Mouse (Mus musculus) layer of hippocampus, postnatal 36 days (tissue): ENCODE measurements around the gene Syk. TPM values are rescaled to one million over a fixed set of nuclear protein-coding genes. Genes with fewer than 3 reads are reported as not detected.
A peak's percentile ranks its signal among the peaks of the same experiment; 100 is the strongest.

Experiments used
- DNase-seq, 2 experiments: peaks; one replicate each; pipeline ENCODE4 v3.0.0; 2022
- total RNA-seq, 2 experiments: library from RNA; stranded (reverse); gene quantifications; 2 replicates each; pipeline ENCODE4 v1.2.3; 2021

Gene Syk
- total RNA-seq, result 1 to 10 TPM; 2.9 to 3.8 TPM

GRCm38 (mm10) chr13:52582878-52583661 is at the start of gene Syk:
Gene Syk (plus strand): TSS chr13:52583173.
- DNase-seq, result peak; percentile 23 to 30

- no peak for DNase-seq
Observed at GRCm38 (mm10) chr13:52533644-52534043, 49.3 kb upstream of the Syk start.

- DNase-seq, result no peak
Observed at GRCm38 (mm10) chr13:52535542-52535941, 47.4 kb upstream of the Syk start.

- no peak for DNase-seq
Observed at GRCm38 (mm10) chr13:52537754-52538587, 45.0 kb upstream of the Syk start.

GRCm38 (mm10) chr13:52538588-52539116 is 44.3 kb upstream of the Syk start:
- DNase-seq, result no peak

- DNase-seq, result no peak
Observed at GRCm38 (mm10) chr13:52539461-52539860, 43.5 kb upstream of the Syk start.

GRCm38 (mm10) chr13:52541385-52542035 is 41.5 kb upstream of the Syk start:
- no peak for DNase-seq

- no peak for DNase-seq
Observed at GRCm38 (mm10) chr13:52542036-52542526, 40.9 kb upstream of the Syk start.

- DNase-seq, result no peak
Observed at GRCm38 (mm10) chr13:52542636-52543035, 40.3 kb upstream of the Syk start.

GRCm38 (mm10) chr13:52546288-52546687 is 36.7 kb upstream of the Syk start:
- no peak for DNase-seq

GRCm38 (mm10) chr13:52550690-52551193 is 32.2 kb upstream of the Syk start:
- no peak for DNase-seq

- DNase-seq, result no peak
Observed at GRCm38 (mm10) chr13:52551275-52551674, 31.7 kb upstream of the Syk start.

GRCm38 (mm10) chr13:52552822-52553477 is 30.0 kb upstream of the Syk start:
- no peak for DNase-seq

GRCm38 (mm10) chr13:52554722-52555121 is 28.3 kb upstream of the Syk start:
- DNase-seq, result no peak

- DNase-seq, result no peak
Observed at GRCm38 (mm10) chr13:52557421-52557820, 25.6 kb upstream of the Syk start.

GRCm38 (mm10) chr13:52561367-52562165 is 21.4 kb upstream of the Syk start:
- no peak for DNase-seq

GRCm38 (mm10) chr13:52562166-52562571 is 20.8 kb upstream of the Syk start:
- DNase-seq, result no peak

GRCm38 (mm10) chr13:52565103-52565739 is 17.8 kb upstream of the Syk start:
- no peak for DNase-seq

- no peak for DNase-seq
Observed at GRCm38 (mm10) chr13:52566188-52566760, 16.7 kb upstream of the Syk start.

GRCm38 (mm10) chr13:52566777-52567176 is 16.2 kb upstream of the Syk start:
- DNase-seq, result no peak
